Mouse (Mus musculus): ENCODE measurements at regions not wholly inside any gene's neighbourhood (a gene's known extent, or its start where the extent isn't known, plus 50 kb on each side); places are given as distances from the start of the nearest gene placed in this dataset.

- Histone ChIP-seq H3K27me3 (ENCODE audit: control insufficient read depth, insufficient read depth, low read length) (no peaks in the 10 kb centered on the region), H3K4me3 (ENCODE audit: low read depth, low read length) (no peak overlapping the region), H3K36me3 (ENCODE audit: control insufficient read depth, insufficient read depth, low read length) (no peaks in the 10 kb centered on the region), H3K27ac (ENCODE audit: insufficient read depth, low read depth, low read length) (no peak overlapping the region), H3K4me1 (ENCODE audit: control insufficient read depth, insufficient read depth, insufficient read length, low read length) (no peaks in the 10 kb centered on the region)
- 22% methylated on average over 24 of the region's 24 CpGs for WGBS
- TF ChIP-seq POLR2A (IDR thresholded peaks at IDR 0.05; ENCODE audit: low read depth, low read length) (no peak), CTCF (IDR thresholded peaks at IDR 0.05; ENCODE audit: extremely low read depth, insufficient read length, insufficient replicate concordance, low read depth, low read length) (no peak)
Measured at GRCm38 (mm10) chr6:50808811-50809668, 154.8 kb upstream of the Npvf start.

GRCm38 (mm10) chr6:50809669-50809983 is 155.4 kb upstream of the Npvf start:
- no peak overlapping the region for H3K4me3 ChIP-seq (ENCODE audit: low read depth, low read length)
- TF ChIP-seq POLR2A (IDR thresholded peaks at IDR 0.05; ENCODE audit: low read depth, low read length) (no peak), CTCF (IDR thresholded peaks at IDR 0.05; ENCODE audit: extremely low read depth, insufficient read length, insufficient replicate concordance, low read depth, low read length) (no peak)
- no peaks in the 10 kb centered on the region for H3K27me3 ChIP-seq (ENCODE audit: control insufficient read depth, insufficient read depth, low read length)
- H3K27ac ChIP-seq (ENCODE audit: insufficient read depth, low read depth, low read length): no peak overlapping the region
- H3K36me3 ChIP-seq (ENCODE audit: control insufficient read depth, insufficient read depth, low read length): no peaks in the 10 kb centered on the region
- 32% methylated on average over 4 of the region's 4 CpGs for WGBS
- H3K4me1 ChIP-seq (ENCODE audit: control insufficient read depth, insufficient read depth, insufficient read length, low read length): no peaks in the 10 kb centered on the region

- 71% methylated on average over 10 of the region's 10 CpGs for WGBS
- TF ChIP-seq POLR2A (IDR thresholded peaks at IDR 0.05; ENCODE audit: low read depth, low read length) (no peak), CTCF (IDR thresholded peaks at IDR 0.05; ENCODE audit: extremely low read depth, insufficient read length, insufficient replicate concordance, low read depth, low read length) (no peak)
- no peaks in the 10 kb centered on the region for H3K36me3 ChIP-seq (ENCODE audit: control insufficient read depth, insufficient read depth, low read length)
- no peaks in the 10 kb centered on the region for H3K27me3 ChIP-seq (ENCODE audit: control insufficient read depth, insufficient read depth, low read length)
- H3K4me1 ChIP-seq (ENCODE audit: control insufficient read depth, insufficient read depth, insufficient read length, low read length): no peaks in the 10 kb centered on the region
- H3K27ac ChIP-seq (ENCODE audit: insufficient read depth, low read depth, low read length): no peak overlapping the region
- no peak overlapping the region for H3K4me3 ChIP-seq (ENCODE audit: low read depth, low read length)
Measured at GRCm38 (mm10) chr6:50814936-50815500, 160.8 kb upstream of the Npvf start.

GRCm38 (mm10) chr6:50815579-50815978 is 161.3 kb upstream of the Npvf start:
- 78% methylated on average over 8 of the region's 8 CpGs for WGBS
- H3K27ac ChIP-seq (ENCODE audit: insufficient read depth, low read depth, low read length): no peak overlapping the region
- no peaks in the 10 kb centered on the region for H3K4me1 ChIP-seq (ENCODE audit: control insufficient read depth, insufficient read depth, insufficient read length, low read length)
- H3K4me3 ChIP-seq (ENCODE audit: low read depth, low read length): no peak overlapping the region
- no peaks in the 10 kb centered on the region for H3K36me3 ChIP-seq (ENCODE audit: control insufficient read depth, insufficient read depth, low read length)
- TF ChIP-seq POLR2A (IDR thresholded peaks at IDR 0.05; ENCODE audit: low read depth, low read length): no peak
- no peak for TF ChIP-seq CTCF (IDR thresholded peaks at IDR 0.05; ENCODE audit: extremely low read depth, insufficient read length, insufficient replicate concordance, low read depth, low read length)
- H3K27me3 ChIP-seq (ENCODE audit: control insufficient read depth, insufficient read depth, low read length): no peaks in the 10 kb centered on the region

- Histone ChIP-seq H3K36me3 (ENCODE audit: control insufficient read depth, insufficient read depth, low read length) (no peaks in the 10 kb centered on the region), H3K27ac (ENCODE audit: insufficient read depth, low read depth, low read length) (no peak overlapping the region), H3K4me3 (ENCODE audit: low read depth, low read length) (no peak overlapping the region), H3K27me3 (ENCODE audit: control insufficient read depth, insufficient read depth, low read length) (no peaks in the 10 kb centered on the region), H3K4me1 (ENCODE audit: control insufficient read depth, insufficient read depth, insufficient read length, low read length) (no peaks in the 10 kb centered on the region)
- TF ChIP-seq POLR2A (IDR thresholded peaks at IDR 0.05; ENCODE audit: low read depth, low read length): no peak
- no peak for TF ChIP-seq CTCF (IDR thresholded peaks at IDR 0.05; ENCODE audit: extremely low read depth, insufficient read length, insufficient replicate concordance, low read depth, low read length)
- WGBS: 62% methylated on average over 10 of the region's 10 CpGs
Measured at GRCm38 (mm10) chr6:50817430-50817829, 163.2 kb upstream of the Npvf start.

GRCm38 (mm10) chr6:50818433-50818832 is 164.2 kb upstream of the Npvf start:
- TF ChIP-seq POLR2A (IDR thresholded peaks at IDR 0.05; ENCODE audit: low read depth, low read length) (no peak), CTCF (IDR thresholded peaks at IDR 0.05; ENCODE audit: extremely low read depth, insufficient read length, insufficient replicate concordance, low read depth, low read length) (no peak)
- no peak overlapping the region for H3K27ac ChIP-seq (ENCODE audit: insufficient read depth, low read depth, low read length)
- H3K4me1 ChIP-seq (ENCODE audit: control insufficient read depth, insufficient read depth, insufficient read length, low read length): no peaks in the 10 kb centered on the region
- 92% methylated on average over 5 of the region's 5 CpGs for WGBS
- H3K27me3 ChIP-seq (ENCODE audit: control insufficient read depth, insufficient read depth, low read length): no peaks in the 10 kb centered on the region
- H3K4me3 ChIP-seq (ENCODE audit: low read depth, low read length): no peak overlapping the region
- no peaks in the 10 kb centered on the region for H3K36me3 ChIP-seq (ENCODE audit: control insufficient read depth, insufficient read depth, low read length)

- no peak overlapping the region for H3K27ac ChIP-seq (ENCODE audit: insufficient read depth, low read depth, low read length)
- WGBS: 47% methylated on average over 10 of the region's 10 CpGs
Measured at GRCm38 (mm10) chr6:50818891-50819541, 164.8 kb upstream of the Npvf start.

More at GRCm38 (mm10) chr6:50818891-50819541, 164.8 kb upstream of the Npvf start:
- Histone ChIP-seq H3K27me3 (ENCODE audit: control insufficient read depth, insufficient read depth, low read length) (no peaks in the 10 kb centered on the region), H3K4me3 (ENCODE audit: low read depth, low read length) (no peak overlapping the region), H3K36me3 (ENCODE audit: control insufficient read depth, insufficient read depth, low read length) (no peaks in the 10 kb centered on the region), H3K4me1 (ENCODE audit: control insufficient read depth, insufficient read depth, insufficient read length, low read length) (no peaks in the 10 kb centered on the region)
- TF ChIP-seq POLR2A (IDR thresholded peaks at IDR 0.05; ENCODE audit: low read depth, low read length) (no peak), CTCF (IDR thresholded peaks at IDR 0.05; ENCODE audit: extremely low read depth, insufficient read length, insufficient replicate concordance, low read depth, low read length) (no peak)

Measured in small intestine, adult 2 months (tissue).